Mouse (Mus musculus) liver, embryonic 16.5 days (tissue): ENCODE data around the gene Col5a1. TPM values are rescaled to one million over a fixed set of nuclear protein-coding genes. Genes with fewer than 3 reads are reported as not detected.
A peak's percentile ranks its signal among the peaks of the same experiment; 100 is the strongest.

Experiments used
- ATAC-seq: fragments of 200-750 bp; cut with Nextera tagmentation; 2 replicates; pipeline ENCODE4 v1.8.0; 2017; ENCODE audit warnings: low read depth, mild to moderate bottlenecking, moderate number of reproducible peaks, moderate library complexity
- H3K27ac ChIP-seq: fragments of 300-500 bp; sonication (generic); 2 replicates; pipeline ENCODE4 v1.5.1; 2014; ENCODE audit warnings: mild to moderate bottlenecking, low read length
- H3K27me3 ChIP-seq: fragments of 300-500 bp; sonication (generic); 2 replicates; pipeline ENCODE4 v1.6.1; 2014; ENCODE audit warnings: low read depth, low read length, mixed read lengths; ENCODE audit not compliant: control insufficient read depth, insufficient read depth
- H3K36me3 ChIP-seq: fragments of 300-500 bp; sonication (generic); 2 replicates; pipeline ENCODE4 v1.6.1; 2014; ENCODE audit warnings: mild to moderate bottlenecking; ENCODE audit not compliant: control insufficient read depth, insufficient read depth
- H3K4me1 ChIP-seq: fragments of 300-500 bp; sonication (generic); 2 replicates; pipeline ENCODE4 v1.6.1; 2014; ENCODE audit warnings: low read depth, low read length, mixed read lengths; ENCODE audit not compliant: control insufficient read depth
- H3K4me2 ChIP-seq: fragments of 300-500 bp; sonication (generic); 2 replicates; pipeline ENCODE4 v1.6.1; 2014; ENCODE audit warnings: low read depth, low read length, mixed read lengths
- H3K4me3 ChIP-seq: fragments of 300-500 bp; sonication (generic); 2 replicates; pipeline ENCODE4 v1.5.1; 2014; ENCODE audit warnings: low read depth, mild to moderate bottlenecking, low read length
- H3K9ac ChIP-seq: fragments of 300-500 bp; sonication (generic); 2 replicates; pipeline ENCODE4 v1.6.1; 2014; ENCODE audit warnings: low read depth, low read length
- H3K9me3 ChIP-seq: fragments of 300-500 bp; sonication (generic); replicated peaks from 2 replicates; pipeline ENCODE4 v1.6.1; 2016; ENCODE audit warnings: low read length; ENCODE audit not compliant: control insufficient read depth
- WGBS: fragments of 180-500 bp; shearing (Covaris S2); extraction: QIAGEN DNeasy Blood & Tissue Kit; methylation state at CpG from one replicate; pipeline ENCODE4 v1.1.7; 2014; ENCODE audit not compliant: insufficient replicate concordance; 5-methylcytosine and 5-hydroxymethylcytosine counted together
- polyA plus RNA-seq: library from polyadenylated mRNA; unstranded; fragments of >200 nt; fragmentation: Nextera tagmentation; extraction: Ambion mirVana; gene quantifications from 2 replicates; pipeline ENCODE4 v1.2.1, GENCODE M21; 2015

Col5a1 gene
- polyA plus RNA-seq, 1 experiment from 2014 or later, result 12.5 TPM

- WGBS, result 66% methylated on average over 4 of the region's 4 CpGs
- H3K27me3 ChIP-seq, result no peaks in the 10 kb centered on the region
- ATAC-seq, result no peak
- H3K4me1 ChIP-seq, result peaks cover 26% of the 10 kb centered on the region
- H3K9me3 ChIP-seq, result no peaks in the 10 kb centered on the region
- H3K4me2 ChIP-seq, result no peak overlapping the region
- no peaks in the 10 kb centered on the region for H3K36me3 ChIP-seq
- no peak overlapping the region for H3K4me3 ChIP-seq
- H3K9ac ChIP-seq, result no peak overlapping the region
- 0 out of 2 replicates have a peak overlapping the region, but pooled peaks have one; percentile 6 for H3K27ac ChIP-seq
Observed at GRCm38 (mm10) chr2:28008261-28008660, 122.0 kb downstream of the Col5a1 start.

DNA sequence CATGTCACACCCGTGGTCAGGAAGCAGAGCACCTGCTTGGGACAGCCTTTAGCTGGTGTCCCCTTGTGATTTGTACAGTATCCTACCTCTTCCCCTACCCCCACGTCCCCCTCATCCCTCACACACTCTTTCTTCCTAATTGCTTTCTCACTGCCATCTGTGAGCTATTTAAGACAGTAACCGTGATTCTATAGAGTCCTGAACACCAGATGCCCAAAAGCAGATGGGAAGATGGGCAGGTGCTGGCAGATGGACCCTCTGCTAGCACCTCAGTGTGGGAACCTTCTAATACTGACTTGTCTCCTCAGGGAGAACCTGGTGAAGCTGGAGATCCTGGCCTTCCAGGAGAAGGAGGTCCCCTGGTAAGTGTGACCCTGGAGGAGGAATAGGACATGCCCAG, 126.1 kb downstream of the Col5a1 start:
- no peaks in the 10 kb centered on the region for H3K9me3 ChIP-seq
- no peaks in the 10 kb centered on the region for H3K27me3 ChIP-seq
- ATAC-seq, result no peak
- H3K4me2 ChIP-seq, result no peak overlapping the region
- H3K4me1 ChIP-seq, result peaks cover 13% of the 10 kb centered on the region
- H3K27ac ChIP-seq, result no peak overlapping the region
- H3K36me3 ChIP-seq, result no peaks in the 10 kb centered on the region
- H3K9ac ChIP-seq, result no peak overlapping the region
- 66% methylated on average over 3 of the region's 3 CpGs for WGBS
- no peak overlapping the region for H3K4me3 ChIP-seq

DNA sequence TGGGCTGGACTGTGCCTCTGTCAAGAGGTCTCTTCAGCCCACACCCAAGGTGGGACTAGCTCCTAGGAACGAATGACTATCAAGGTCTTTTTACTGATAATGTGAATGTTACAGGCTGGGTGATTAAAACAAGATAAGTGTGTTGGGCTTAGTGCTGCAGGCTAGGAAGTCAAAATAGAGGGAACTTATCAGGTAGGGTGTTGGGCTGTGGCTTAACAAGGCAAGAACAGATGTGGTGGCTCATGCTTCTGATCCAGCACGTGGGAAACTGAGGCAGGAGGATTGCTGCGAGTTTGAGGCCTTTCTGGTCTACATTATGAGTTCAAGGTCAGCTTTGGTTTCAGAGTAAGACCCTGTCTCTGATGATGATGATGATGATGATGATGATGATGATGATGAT, 128.6 kb downstream of the Col5a1 start:
- WGBS, result 37% methylated on average over 3 of the region's 3 CpGs
- H3K27me3 ChIP-seq, result no peaks in the 10 kb centered on the region
- ATAC-seq, result peak; percentile 69
- no peaks in the 10 kb centered on the region for H3K9me3 ChIP-seq
- H3K36me3 ChIP-seq, result no peaks in the 10 kb centered on the region
- H3K4me2 ChIP-seq, result no peak overlapping the region
- no peak overlapping the region for H3K4me3 ChIP-seq
- 0 out of 2 replicates have a peak overlapping the region, but pooled peaks have one; percentile 22 for H3K27ac ChIP-seq
- H3K9ac ChIP-seq, result no peak overlapping the region
- H3K4me1 ChIP-seq, result peaks cover 13% of the 10 kb centered on the region

GRCm38 (mm10) chr2:28024416-28024815, 138.2 kb downstream of the Col5a1 start:
- Histone ChIP-seq H3K27me3 (no peaks in the 10 kb centered on the region), H3K9me3 (no peaks in the 10 kb centered on the region), H3K4me3 (no peak overlapping the region), H3K4me1 (no peaks in the 10 kb centered on the region), H3K27ac (no peak overlapping the region), H3K4me2 (no peak overlapping the region), H3K36me3 (no peaks in the 10 kb centered on the region; the same call in 1 of the 2 replicates), H3K9ac (no peak overlapping the region)
- WGBS, result 84% methylated on average over 6 of the region's 6 CpGs
- no peak for ATAC-seq

DNA sequence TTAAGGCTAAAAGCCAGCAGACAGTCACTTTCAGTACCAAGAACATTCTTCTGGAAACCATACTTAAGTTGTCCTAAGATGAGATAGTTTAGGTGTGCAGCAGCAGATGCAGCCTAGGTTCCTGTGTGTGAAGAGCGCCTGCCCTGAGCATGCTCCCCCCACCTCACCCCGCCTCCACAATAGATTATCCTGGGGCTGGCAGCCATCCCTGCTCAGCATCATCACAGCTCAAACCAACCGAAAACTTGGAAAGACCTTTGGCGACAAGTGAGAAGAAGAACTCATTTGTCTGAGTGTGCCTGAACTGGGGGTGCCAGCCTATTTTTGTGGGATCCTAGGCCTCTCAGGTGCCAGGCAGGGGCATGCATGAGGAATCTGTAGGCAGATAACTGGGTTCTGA, 139.6 kb downstream of the Col5a1 start:
- Histone ChIP-seq H3K9me3 (no peaks in the 10 kb centered on the region), H3K4me1 (peaks cover 8% of the 10 kb centered on the region), H3K9ac (no peak overlapping the region), H3K4me3 (no peak overlapping the region), H3K27me3 (no peaks in the 10 kb centered on the region), H3K36me3 (no peaks in the 10 kb centered on the region; the same call in 1 of the 2 replicates), H3K4me2 (no peak overlapping the region), H3K27ac (no peak overlapping the region)
- ATAC-seq, result no peak
- WGBS, result 76% methylated on average over 4 of the region's 4 CpGs

DNA sequence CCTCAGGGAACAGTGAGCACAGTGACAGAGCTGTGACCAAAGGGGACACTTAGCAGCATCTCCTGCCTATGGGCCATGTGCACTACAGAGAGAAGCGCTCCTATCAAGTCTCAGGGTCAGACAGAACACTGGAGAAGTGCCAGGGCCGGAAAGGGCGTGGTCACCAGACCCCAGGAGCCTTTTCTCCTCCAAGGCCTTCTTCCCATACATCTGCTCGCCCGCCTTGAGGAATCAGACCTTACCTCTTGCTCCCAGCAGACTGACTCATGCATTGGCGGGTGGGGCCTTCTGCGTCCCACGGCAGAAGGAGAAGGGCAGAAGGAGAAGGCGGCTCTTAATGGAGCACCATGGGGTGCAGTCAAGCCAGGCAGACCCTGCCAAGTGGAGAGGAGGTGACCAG, 145.6 kb downstream of the Col5a1 start:
- Histone ChIP-seq H3K27me3 (no peaks in the 10 kb centered on the region), H3K9me3 (no peaks in the 10 kb centered on the region), H3K4me2 (peak overlapping the region; percentile 44), H3K4me1 (peaks cover 39% of the 10 kb centered on the region), H3K4me3 (peak overlapping the region; percentile 27), H3K27ac (peak overlapping the region; percentile 85), H3K36me3 (no peaks in the 10 kb centered on the region; the same call in 1 of the 2 replicates), H3K9ac (peak overlapping the region; percentile 58)
- ATAC-seq, result peak; percentile 46
- 28% methylated on average over 9 of the region's 9 CpGs for WGBS

- Histone ChIP-seq H3K4me1 (peaks cover 39% of the 10 kb centered on the region), H3K27ac (peak overlapping the region; percentile 85), H3K27me3 (no peaks in the 10 kb centered on the region), H3K4me3 (peak overlapping the region; percentile 27), H3K9ac (peak overlapping the region; percentile 58), H3K4me2 (peak overlapping the region; percentile 44), H3K9me3 (no peaks in the 10 kb centered on the region), H3K36me3 (no peaks in the 10 kb centered on the region; the same call in 1 of the 2 replicates)
- WGBS, result 29% methylated on average over 11 of the region's 11 CpGs
- ATAC-seq, result peak; percentile 79
Observed at GRCm38 (mm10) chr2:28032469-28032868, 146.2 kb downstream of the Col5a1 start.

DNA sequence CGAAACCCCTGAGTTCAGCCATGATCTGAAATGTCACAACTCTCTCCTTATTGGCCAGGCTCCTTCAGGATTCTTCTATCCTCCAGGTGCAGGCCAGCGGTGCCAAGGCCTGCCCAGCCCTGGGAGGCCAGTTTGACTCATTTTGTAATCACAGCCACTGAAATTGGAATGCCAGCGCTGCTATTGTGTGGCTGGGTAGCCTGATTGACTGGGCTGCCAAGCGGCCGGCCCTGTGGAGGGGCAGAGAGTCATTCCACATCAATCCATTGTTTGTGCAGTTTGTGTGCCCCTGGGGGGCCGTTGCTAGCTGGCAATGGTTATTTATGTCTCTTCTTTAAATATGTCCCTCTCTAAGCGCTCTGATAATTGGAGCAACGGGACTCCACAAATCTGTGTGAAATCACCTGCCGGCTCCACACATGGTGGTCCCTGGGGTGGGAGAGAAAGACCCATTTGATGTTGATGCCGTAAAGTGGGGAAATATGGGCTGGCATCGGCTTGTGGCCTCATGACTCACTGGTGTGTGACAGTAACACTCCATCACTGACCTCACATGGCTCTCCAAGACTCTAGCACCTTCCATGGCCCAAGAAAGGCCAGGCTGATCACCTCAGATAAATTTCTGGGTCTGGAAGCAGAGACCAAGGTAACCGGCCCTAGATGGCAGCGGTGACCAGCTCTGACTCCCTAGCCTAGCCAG, 147.9 kb downstream of the Col5a1 start:
- Histone ChIP-seq H3K4me2 (peak overlapping the region; percentile 44; the same call in 1 of the 2 replicates), H3K4me3 (peak overlapping the region; percentile 27; the same call in 1 of the 2 replicates), H3K27ac (no peak overlapping the region; the same call in 1 of the 2 replicates), H3K9ac (peak overlapping the region; percentile 58), H3K27me3 (no peaks in the 10 kb centered on the region), H3K9me3 (no peaks in the 10 kb centered on the region), H3K36me3 (no peaks in the 10 kb centered on the region), H3K4me1 (peaks cover 39% of the 10 kb centered on the region)
- 81% methylated on average over 13 of the region's 13 CpGs for WGBS
- ATAC-seq, result no peak

DNA sequence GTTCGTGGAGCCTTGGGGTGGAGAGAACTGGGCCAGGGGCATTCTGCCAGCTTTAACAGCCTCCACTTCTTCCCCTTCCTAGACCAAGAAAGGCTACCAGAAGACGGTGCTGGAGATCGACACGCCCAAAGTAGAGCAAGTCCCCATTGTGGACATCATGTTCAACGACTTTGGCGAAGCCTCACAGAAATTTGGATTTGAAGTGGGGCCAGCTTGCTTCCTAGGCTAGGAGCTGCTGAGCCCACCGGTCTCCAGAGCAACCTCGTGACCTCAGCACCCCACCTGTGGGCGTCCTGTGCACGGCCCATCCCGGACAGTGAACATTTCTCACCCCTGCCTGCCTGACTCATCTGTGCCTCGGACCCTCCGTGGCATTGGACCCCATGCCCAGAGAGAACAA, 150.6 kb downstream of the Col5a1 start:
- Histone ChIP-seq H3K36me3 (no peaks in the 10 kb centered on the region), H3K27ac (no peak overlapping the region), H3K9me3 (no peaks in the 10 kb centered on the region), H3K4me3 (no peak overlapping the region), H3K27me3 (no peaks in the 10 kb centered on the region), H3K4me2 (no peak overlapping the region), H3K4me1 (peaks cover 20% of the 10 kb centered on the region), H3K9ac (no peak overlapping the region)
- ATAC-seq, result no peak
- 84% methylated on average over 13 of the region's 13 CpGs for WGBS
